Mouse (Mus musculus): ENCODE data around the gene Zfp609. TPM values are rescaled to one million over a fixed set of nuclear protein-coding genes. Genes with fewer than 3 reads are reported as not detected.

The Zfp609 gene
- polyA plus RNA-seq (2016; fragmentation: Nextera tagmentation; extraction: Ambion mirVana), result 7.5 and 7.6 TPM in 2 replicates

DNA sequence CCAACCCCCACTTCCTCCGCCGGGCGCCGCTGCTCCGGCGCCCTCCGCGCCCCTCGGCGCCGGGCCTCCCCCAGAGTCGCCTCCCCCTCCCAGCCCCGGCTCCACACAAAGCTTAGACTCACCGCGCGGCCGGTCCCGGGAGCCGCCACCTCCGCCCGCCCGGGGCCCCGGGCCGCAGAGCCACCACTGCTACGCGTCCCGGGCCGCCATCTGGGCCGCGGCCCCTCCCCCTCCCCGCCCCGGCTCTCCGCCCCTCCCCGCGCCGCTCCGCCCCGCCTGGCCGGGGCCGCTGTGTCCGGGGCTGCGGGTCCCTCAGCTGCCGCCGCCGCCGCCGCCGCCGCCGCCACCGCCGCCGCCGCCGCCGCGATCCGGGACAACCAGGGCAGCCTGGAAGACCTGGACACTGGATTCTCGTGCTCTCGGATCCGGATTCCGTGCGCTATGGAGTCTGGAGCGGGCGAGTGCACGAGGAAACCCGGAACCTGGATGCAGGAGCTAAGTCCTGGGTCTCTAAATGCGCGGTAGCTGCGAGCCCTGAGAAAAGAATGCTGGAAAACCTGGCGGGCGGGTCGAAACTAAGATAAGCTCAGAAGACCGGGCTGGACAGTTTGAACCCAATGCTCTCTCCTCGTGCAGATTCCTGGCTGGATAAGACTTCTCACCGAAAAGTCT is at the start of gene Zfp609:
Gene Zfp609 (minus strand): TSS at position 221 of the 672 bp plus-strand sequence.
- Histone ChIP-seq H3K9me3 (replicated peaks) (no peaks in the 10 kb centered on the region), H3K27ac (peak within 1 kb of the TSS; percentile 100), H3K4me1 (peaks cover 26% of the 10 kb centered on the region), H3K36me3 (no peaks in the 10 kb centered on the region; the same call in 1 of the 2 replicates), H3K4me3 (peak within 1 kb of the TSS; percentile 95), H3K27me3 (ENCODE audit: low read depth, poor library complexity, severe bottlenecking) (0 out of 2 replicates have a peak, but pooled peaks cover 5% of the 10 kb centered on the region)
- peak; percentile 98 for DNase-seq (ENCODE audit: low spot score)
- WGBS, result 4% methylated on average over 69 of the region's 76 CpGs

DNA sequence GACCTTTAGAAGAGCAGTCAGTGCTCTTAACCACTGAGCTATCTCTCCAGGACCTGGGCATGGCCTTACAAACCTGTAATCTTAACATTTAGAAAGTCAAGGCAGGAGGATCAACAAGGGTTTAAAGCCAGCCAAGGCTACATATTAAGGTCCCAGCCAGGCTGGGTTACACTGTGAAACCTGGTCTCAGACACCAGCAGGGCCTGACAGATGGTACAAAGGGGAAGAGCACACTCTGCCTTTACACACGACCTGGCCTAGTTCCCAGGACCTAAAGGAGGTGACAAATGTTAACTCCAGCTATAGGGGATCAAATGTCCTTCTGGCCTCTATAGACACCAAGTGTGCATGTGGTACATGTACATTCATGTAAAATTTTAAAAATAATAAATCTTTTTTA is 32.3 kb upstream of the Zfp609 start:
- no peak overlapping the region for H3K27ac ChIP-seq
- H3K27me3 ChIP-seq (ENCODE audit: low read depth, poor library complexity, severe bottlenecking), result no peaks in the 10 kb centered on the region
- 56% methylated on average over 1 of the region's 1 CpGs for WGBS
- no peaks in the 10 kb centered on the region for H3K9me3 ChIP-seq (replicated peaks)
- H3K4me1 ChIP-seq, result no peaks in the 10 kb centered on the region
- H3K36me3 ChIP-seq, result peaks cover 67% of the 10 kb centered on the region
- H3K4me3 ChIP-seq, result no peak overlapping the region
- no peak for DNase-seq (ENCODE audit: low spot score)

DNA sequence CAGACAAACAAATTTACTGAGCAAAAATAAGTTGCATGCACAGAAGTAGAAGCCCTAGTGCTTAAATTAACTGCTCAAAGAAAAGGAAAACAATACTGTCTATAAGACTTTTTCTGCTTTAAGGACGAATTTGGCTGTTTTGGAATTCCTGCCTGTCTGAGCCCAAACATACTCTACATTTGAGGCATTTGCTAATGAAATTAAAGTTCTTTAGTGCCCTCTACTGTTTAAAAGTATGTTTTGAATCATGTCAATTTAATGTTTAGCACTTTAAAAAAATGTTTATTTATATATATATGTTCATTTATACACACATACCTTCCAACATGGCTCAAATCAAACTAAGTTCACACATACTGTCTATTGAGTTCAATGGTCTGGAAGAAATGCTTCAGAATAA is 22.8 kb upstream of the Zfp609 start:
- DNase-seq (ENCODE audit: low spot score), result no peak
- 52% methylated on average over 1 of the region's 1 CpGs for WGBS
- H3K9me3 ChIP-seq (replicated peaks), result no peaks in the 10 kb centered on the region

GRCm38 (mm10) chr9:65848154-65848553 is 20.8 kb upstream of the Zfp609 start:
- H3K4me3 ChIP-seq, result no peak overlapping the region
- no peaks in the 10 kb centered on the region for H3K27me3 ChIP-seq (ENCODE audit: low read depth, poor library complexity, severe bottlenecking)
- H3K9me3 ChIP-seq (replicated peaks), result no peaks in the 10 kb centered on the region
- no peak overlapping the region for H3K27ac ChIP-seq
- peaks cover 28% of the 10 kb centered on the region for H3K36me3 ChIP-seq
- DNase-seq (ENCODE audit: low spot score), result no peak
- no peaks in the 10 kb centered on the region for H3K4me1 ChIP-seq

More for the DNA sequence above, 22.8 kb upstream of the Zfp609 start:
- no peak overlapping the region for H3K27ac ChIP-seq
- H3K27me3 ChIP-seq (ENCODE audit: low read depth, poor library complexity, severe bottlenecking), result no peaks in the 10 kb centered on the region
- H3K4me1 ChIP-seq, result no peaks in the 10 kb centered on the region
- H3K36me3 ChIP-seq, result peaks cover 40% of the 10 kb centered on the region
- H3K4me3 ChIP-seq, result no peak overlapping the region

GRCm38 (mm10) chr9:65844421-65845165 is 17.2 kb upstream of the Zfp609 start:
- DNase-seq (ENCODE audit: low spot score), result no peak
- Histone ChIP-seq H3K36me3 (peaks cover 9% of the 10 kb centered on the region), H3K9me3 (replicated peaks) (no peaks in the 10 kb centered on the region), H3K27me3 (ENCODE audit: low read depth, poor library complexity, severe bottlenecking) (no peaks in the 10 kb centered on the region), H3K4me1 (no peaks in the 10 kb centered on the region), H3K27ac (no peak overlapping the region), H3K4me3 (no peak overlapping the region)
- WGBS, result 93% methylated on average over 7 of the region's 7 CpGs

DNA sequence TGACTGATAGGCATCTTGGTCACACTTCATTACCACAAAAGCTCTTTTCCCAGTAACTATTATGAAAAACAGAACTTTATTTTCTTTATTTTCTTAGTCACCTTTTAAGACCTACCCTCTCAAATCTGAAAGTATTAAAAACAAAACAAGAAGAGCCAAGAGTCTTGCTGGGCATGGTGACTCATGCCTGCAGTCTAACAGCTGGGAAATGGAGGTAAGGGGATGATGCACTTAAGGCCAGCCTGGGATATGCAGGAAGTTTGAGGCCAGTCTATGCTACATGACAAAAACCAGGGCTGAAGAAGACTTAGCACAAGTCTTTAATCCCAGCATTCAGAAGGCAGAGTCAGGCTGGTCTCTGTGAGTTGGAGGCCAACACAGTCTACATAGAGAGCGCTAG is 12.5 kb upstream of the Zfp609 start:
- no peaks in the 10 kb centered on the region for H3K4me1 ChIP-seq
- whole genome bisulfite sequencing, result 98% methylated on average over 1 of the region's 1 CpGs
- H3K36me3 ChIP-seq, result peaks cover 23% of the 10 kb centered on the region
- H3K27ac ChIP-seq, result no peak overlapping the region
- H3K4me3 ChIP-seq, result no peak overlapping the region
- H3K27me3 ChIP-seq (ENCODE audit: low read depth, poor library complexity, severe bottlenecking), result no peaks in the 10 kb centered on the region
- no peaks in the 10 kb centered on the region for H3K9me3 ChIP-seq (replicated peaks)
- DNase-seq (ENCODE audit: low spot score), result no peak

- no peak for DNase-seq (ENCODE audit: low spot score)
- no peak overlapping the region for H3K4me3 ChIP-seq
These were observed 9.6 kb upstream of the Zfp609 start for GRCm38 (mm10) chr9:65836916-65837315.

DNA sequence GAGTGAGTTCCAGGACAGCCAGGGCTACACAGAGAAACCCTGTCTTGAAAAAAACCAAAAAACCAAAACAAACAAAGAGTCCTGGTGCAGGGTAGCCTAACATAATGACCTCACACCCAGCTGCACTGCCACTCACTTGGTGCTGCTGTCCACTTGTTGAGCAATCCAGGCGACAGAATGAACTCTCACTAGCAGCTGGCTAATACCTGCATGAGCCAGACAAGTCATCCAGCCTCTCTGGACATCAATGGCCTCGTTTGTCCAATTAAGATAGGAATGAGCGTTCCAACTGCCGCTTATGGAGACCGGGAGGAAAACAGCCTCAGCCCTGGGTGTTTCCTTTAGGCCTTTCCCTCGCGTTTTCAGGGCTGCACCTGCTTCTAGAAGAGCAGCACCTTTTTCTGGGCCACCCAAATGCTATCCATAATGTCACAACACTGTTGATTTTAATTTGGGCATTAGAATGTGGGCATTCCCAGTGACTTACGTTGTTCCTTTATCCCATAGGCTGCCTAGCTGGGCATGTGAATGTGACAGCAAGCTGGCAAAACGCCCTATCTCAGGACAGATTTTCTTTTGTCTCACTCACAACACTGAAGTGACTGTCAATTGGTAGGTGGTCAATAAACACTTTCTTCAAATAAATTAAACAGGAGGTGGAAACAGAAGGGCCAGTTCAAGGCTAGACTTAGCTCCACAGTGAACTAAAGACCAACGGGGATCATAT is 7.4 kb upstream of the Zfp609 start:
- H3K4me3 ChIP-seq, result no peak overlapping the region
- H3K27ac ChIP-seq, result no peak overlapping the region
- WGBS, result 86% methylated on average over 10 of the region's 10 CpGs
- no peak for DNase-seq (ENCODE audit: low spot score)
- no peaks in the 10 kb centered on the region for H3K27me3 ChIP-seq (ENCODE audit: low read depth, poor library complexity, severe bottlenecking)
- H3K36me3 ChIP-seq, result peaks cover 24% of the 10 kb centered on the region
- no peaks in the 10 kb centered on the region for H3K4me1 ChIP-seq
- H3K9me3 ChIP-seq (replicated peaks), result no peaks in the 10 kb centered on the region

More at GRCm38 (mm10) chr9:65836916-65837315, 9.6 kb upstream of the Zfp609 start:
- Histone ChIP-seq H3K27me3 (ENCODE audit: low read depth, poor library complexity, severe bottlenecking) (no peaks in the 10 kb centered on the region), H3K4me1 (no peaks in the 10 kb centered on the region), H3K9me3 (replicated peaks) (no peaks in the 10 kb centered on the region), H3K36me3 (peaks cover 24% of the 10 kb centered on the region), H3K27ac (no peak overlapping the region)

DNA sequence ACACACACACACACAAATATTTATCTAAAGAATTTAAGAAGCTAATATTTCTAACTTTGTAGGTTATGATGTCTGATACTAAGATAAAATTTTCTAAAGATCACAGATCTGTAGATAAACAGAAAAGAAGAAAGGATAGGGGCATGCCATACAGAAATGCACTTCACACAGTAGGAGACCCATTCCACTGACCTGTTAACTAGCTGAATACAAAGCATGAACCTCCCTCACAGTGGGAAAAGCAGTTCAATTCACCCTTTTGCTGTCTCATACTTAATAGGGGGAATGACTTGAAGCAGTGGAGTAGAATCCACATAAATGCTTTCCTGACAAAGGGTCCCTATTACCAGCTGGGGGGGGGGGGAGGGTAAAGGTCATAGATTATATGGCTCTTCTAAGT is 6.3 kb upstream of the Zfp609 start:
- Histone ChIP-seq H3K4me1 (peaks cover 1% of the 10 kb centered on the region), H3K27ac (no peak overlapping the region), H3K9me3 (replicated peaks) (no peaks in the 10 kb centered on the region), H3K36me3 (peaks cover 21% of the 10 kb centered on the region), H3K27me3 (ENCODE audit: low read depth, poor library complexity, severe bottlenecking) (0 out of 2 replicates have a peak, but pooled peaks cover 2% of the 10 kb centered on the region), H3K4me3 (no peak overlapping the region)
- DNase-seq (ENCODE audit: low spot score), result no peak

GRCm38 (mm10) chr9:65833230-65833629 is 5.9 kb upstream of the Zfp609 start:
- peaks cover 17% of the 10 kb centered on the region for H3K36me3 ChIP-seq
- H3K4me1 ChIP-seq, result peaks cover 5% of the 10 kb centered on the region
- DNase-seq (ENCODE audit: low spot score), result no peak
- 0 out of 2 replicates have a peak, but pooled peaks cover 5% of the 10 kb centered on the region for H3K27me3 ChIP-seq (ENCODE audit: low read depth, poor library complexity, severe bottlenecking)
- no peaks in the 10 kb centered on the region for H3K9me3 ChIP-seq (replicated peaks)
- no peak overlapping the region for H3K4me3 ChIP-seq
- H3K27ac ChIP-seq, result no peak overlapping the region
- 94% methylated on average over 2 of the region's 2 CpGs for WGBS

- WGBS, result 87% methylated on average over 2 of the region's 2 CpGs
- peaks cover 10% of the 10 kb centered on the region for H3K36me3 ChIP-seq
- H3K27ac ChIP-seq, result no peak overlapping the region
- peaks cover 9% of the 10 kb centered on the region for H3K4me1 ChIP-seq
- H3K27me3 ChIP-seq (ENCODE audit: low read depth, poor library complexity, severe bottlenecking), result 0 out of 2 replicates have a peak, but pooled peaks cover 5% of the 10 kb centered on the region
- no peak overlapping the region for H3K4me3 ChIP-seq
- no peak for DNase-seq (ENCODE audit: low spot score)
- no peaks in the 10 kb centered on the region for H3K9me3 ChIP-seq (replicated peaks)
These were observed 4.7 kb upstream of the Zfp609 start for GRCm38 (mm10) chr9:65832041-65832440.

DNA sequence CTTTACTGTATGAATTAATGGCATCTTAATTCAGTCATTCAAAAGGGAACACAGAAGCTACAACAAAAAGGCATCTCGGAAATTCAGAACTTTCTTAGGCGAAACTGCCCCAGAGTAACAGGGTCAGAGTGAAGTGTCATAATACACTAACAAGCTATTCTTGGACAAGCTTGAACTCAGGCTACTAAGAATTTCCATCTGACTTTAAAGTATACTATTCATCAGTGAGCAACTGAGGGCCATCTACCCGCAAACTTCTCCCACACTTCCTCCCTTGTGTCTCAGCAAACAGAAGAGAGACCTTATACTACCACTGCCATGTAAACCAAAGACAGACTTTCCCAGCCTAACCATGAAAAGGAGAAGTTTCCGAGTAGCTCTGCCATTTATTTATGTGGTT is 3.8 kb upstream of the Zfp609 start:
- H3K4me1 ChIP-seq, result peaks cover 13% of the 10 kb centered on the region
- 86% methylated on average over 4 of the region's 4 CpGs for WGBS

GRCm38 (mm10) chr9:65830255-65830654 is 2.9 kb upstream of the Zfp609 start:
- 82% methylated on average over 4 of the region's 4 CpGs for WGBS
- 0 out of 2 replicates have a peak, but pooled peaks cover 5% of the 10 kb centered on the region for H3K27me3 ChIP-seq (ENCODE audit: low read depth, poor library complexity, severe bottlenecking)
- H3K4me1 ChIP-seq, result peaks cover 21% of the 10 kb centered on the region
- H3K36me3 ChIP-seq, result peaks cover 5% of the 10 kb centered on the region
- no peak overlapping the region for H3K27ac ChIP-seq
- DNase-seq (ENCODE audit: low spot score), result no peak
- no peaks in the 10 kb centered on the region for H3K9me3 ChIP-seq (replicated peaks)
- H3K4me3 ChIP-seq, result no peak overlapping the region

More for the DNA sequence above, 3.8 kb upstream of the Zfp609 start:
- Histone ChIP-seq H3K36me3 (peaks cover 5% of the 10 kb centered on the region), H3K27me3 (ENCODE audit: low read depth, poor library complexity, severe bottlenecking) (0 out of 2 replicates have a peak, but pooled peaks cover 5% of the 10 kb centered on the region), H3K4me3 (no peak overlapping the region), H3K27ac (no peak overlapping the region), H3K9me3 (replicated peaks) (no peaks in the 10 kb centered on the region)
- no peak for DNase-seq (ENCODE audit: low spot score)

Data from limb, embryonic 10.5 days (tissue).